Mouse (Mus musculus) adrenal gland, adult 8-10 months (tissue): Measurements from ENCODE around the gene Eif4e. TPM values are rescaled to one million over a fixed set of nuclear protein-coding genes. Genes with fewer than 3 reads are reported as not detected.
A peak's percentile ranks its signal among the peaks of the same experiment; 100 is the strongest.
"Not testable (repeated sequence)": the region's sequence is repeated elsewhere in the genome, so short reads cannot be mapped to it uniquely, and the experiment has no call there.

ENCODE experiments used
- DNase-seq: peaks from one replicate; pipeline ENCODE4 v3.0.0; 2022
- total RNA-seq, 4 experiments: library from RNA; stranded (reverse); gene quantifications; 2 replicates each; pipeline ENCODE4 v1.2.4; 2022

Gene Eif4e
- total RNA-seq, 4 experiments from 2014 or later, result 145 to 204 (median 162) TPM

- DNase-seq, result no peak
These were observed 8.1 kb upstream of the Eif4e start for GRCm38 (mm10) chr3:138517881-138518280.

- no peak for DNase-seq
These were observed 6.8 kb upstream of the Eif4e start for GRCm38 (mm10) chr3:138519218-138519617.

- no peak for DNase-seq
These were observed 2.0 kb upstream of the Eif4e start for GRCm38 (mm10) chr3:138523956-138524355.

- no peak for DNase-seq
These were observed 485 bp upstream of the Eif4e start for GRCm38 (mm10) chr3:138525494-138525893.

GRCm38 (mm10) chr3:138526916-138527666 is 1.1 kb downstream of the Eif4e start:
- DNase-seq, result peak; percentile 98

GRCm38 (mm10) chr3:138527667-138528231 is 1.8 kb downstream of the Eif4e start:
- peak; percentile 64 for DNase-seq

GRCm38 (mm10) chr3:138528265-138528664 is 2.3 kb downstream of the Eif4e start:
- DNase-seq, result no peak

GRCm38 (mm10) chr3:138530578-138531478 is 4.8 kb downstream of the Eif4e start:
- DNase-seq, result no peak

- DNase-seq, result no peak
These were observed 5.7 kb downstream of the Eif4e start for GRCm38 (mm10) chr3:138531479-138532181.

- no peak for DNase-seq
These were observed 6.8 kb downstream of the Eif4e start for GRCm38 (mm10) chr3:138532764-138533163.

- no peak for DNase-seq
These were observed 10.1 kb downstream of the Eif4e start for GRCm38 (mm10) chr3:138536031-138536430.

GRCm38 (mm10) chr3:138542621-138543020 is 16.6 kb downstream of the Eif4e start:
- DNase-seq, result no peak

GRCm38 (mm10) chr3:138544117-138544516 is 18.1 kb downstream of the Eif4e start:
- no peak for DNase-seq

- DNase-seq, result no peak
These were observed 20.7 kb downstream of the Eif4e start for GRCm38 (mm10) chr3:138546678-138547077.

GRCm38 (mm10) chr3:138549045-138549444 is 23.1 kb downstream of the Eif4e start:
- no peak for DNase-seq

- DNase-seq, result no peak
These were observed 24.6 kb downstream of the Eif4e start for GRCm38 (mm10) chr3:138550336-138551123.

- DNase-seq, result not testable (repeated sequence)
These were observed 29.3 kb downstream of the Eif4e start for GRCm38 (mm10) chr3:138555279-138555678.

- DNase-seq, result no peak
These were observed 32.5 kb downstream of the Eif4e start for GRCm38 (mm10) chr3:138558529-138558928.

GRCm38 (mm10) chr3:138560242-138560641 is 34.3 kb downstream of the Eif4e start:
- no peak for DNase-seq

GRCm38 (mm10) chr3:138560886-138561285 is 34.9 kb downstream of the Eif4e start:
- DNase-seq, result no peak

- DNase-seq, result no peak
These were observed 52.9 kb downstream of the Eif4e start for GRCm38 (mm10) chr3:138578867-138579266.

- no peak for DNase-seq
These were observed 60.2 kb downstream of the Eif4e start for GRCm38 (mm10) chr3:138586213-138586612.
